Mouse (Mus musculus) testis, adult 2 months (tissue): ENCODE measurements around the gene Ssbp4. TPM values are rescaled to one million over a fixed set of nuclear protein-coding genes. Genes with fewer than 3 reads are reported as not detected.

Experiments used
- H3K27ac ChIP-seq: fragments of 200-500 bp; 2 replicates; pipeline ENCODE4 v1.5.1; 2012; ENCODE audit warnings: low read depth, low read length; ENCODE audit not compliant: control insufficient read depth, insufficient read depth
- H3K27me3 ChIP-seq: fragments of 200-500 bp; 2 replicates; pipeline ENCODE4 v1.6.1; 2012; ENCODE audit warnings: mild to moderate bottlenecking, low read length, moderate library complexity; ENCODE audit not compliant: control insufficient read depth, insufficient read depth
- H3K36me3 ChIP-seq: fragments of 200-500 bp; 2 replicates; pipeline ENCODE4 v1.6.1; 2012; ENCODE audit warnings: mild to moderate bottlenecking, low read length; ENCODE audit not compliant: control insufficient read depth, insufficient read depth
- H3K4me1 ChIP-seq: fragments of 200-500 bp; 2 replicates; pipeline ENCODE4 v1.6.1; 2012; ENCODE audit warnings: low read length; ENCODE audit not compliant: control insufficient read depth, insufficient read depth
- H3K4me3 ChIP-seq: fragments of 200-500 bp; 2 replicates; pipeline ENCODE4 v1.5.1; 2012; ENCODE audit warnings: low read depth, mild to moderate bottlenecking, low read length, moderate library complexity, mixed read lengths; ENCODE audit not compliant: control insufficient read depth
- CTCF ChIP-seq: fragments of 200-500 bp; IDR thresholded peaks from 2 replicates; pipeline ENCODE4 v1.5.1; 2012; ENCODE audit warnings: low read depth, mild to moderate bottlenecking, inconsistent platforms, low read length, moderate library complexity; ENCODE audit not compliant: control insufficient read depth, insufficient read depth, insufficient replicate concordance
- POLR2A ChIP-seq: fragments of 200-500 bp; IDR thresholded peaks from 2 replicates; pipeline ENCODE4 v1.6.1; 2012; ENCODE audit warnings: low read depth, mild to moderate bottlenecking, inconsistent platforms, low read length, moderate library complexity; ENCODE audit not compliant: control insufficient read depth
- polyA plus RNA-seq: library from polyadenylated mRNA; depleted of rRNA; stranded (reverse); fragments of >200 nt; gene quantifications from 2 replicates; pipeline ENCODE4 v1.2.3, GENCODE M21; 2012

The Ssbp4 gene
- polyA plus RNA-seq, 1 experiment = 35.6 TPM

DNA sequence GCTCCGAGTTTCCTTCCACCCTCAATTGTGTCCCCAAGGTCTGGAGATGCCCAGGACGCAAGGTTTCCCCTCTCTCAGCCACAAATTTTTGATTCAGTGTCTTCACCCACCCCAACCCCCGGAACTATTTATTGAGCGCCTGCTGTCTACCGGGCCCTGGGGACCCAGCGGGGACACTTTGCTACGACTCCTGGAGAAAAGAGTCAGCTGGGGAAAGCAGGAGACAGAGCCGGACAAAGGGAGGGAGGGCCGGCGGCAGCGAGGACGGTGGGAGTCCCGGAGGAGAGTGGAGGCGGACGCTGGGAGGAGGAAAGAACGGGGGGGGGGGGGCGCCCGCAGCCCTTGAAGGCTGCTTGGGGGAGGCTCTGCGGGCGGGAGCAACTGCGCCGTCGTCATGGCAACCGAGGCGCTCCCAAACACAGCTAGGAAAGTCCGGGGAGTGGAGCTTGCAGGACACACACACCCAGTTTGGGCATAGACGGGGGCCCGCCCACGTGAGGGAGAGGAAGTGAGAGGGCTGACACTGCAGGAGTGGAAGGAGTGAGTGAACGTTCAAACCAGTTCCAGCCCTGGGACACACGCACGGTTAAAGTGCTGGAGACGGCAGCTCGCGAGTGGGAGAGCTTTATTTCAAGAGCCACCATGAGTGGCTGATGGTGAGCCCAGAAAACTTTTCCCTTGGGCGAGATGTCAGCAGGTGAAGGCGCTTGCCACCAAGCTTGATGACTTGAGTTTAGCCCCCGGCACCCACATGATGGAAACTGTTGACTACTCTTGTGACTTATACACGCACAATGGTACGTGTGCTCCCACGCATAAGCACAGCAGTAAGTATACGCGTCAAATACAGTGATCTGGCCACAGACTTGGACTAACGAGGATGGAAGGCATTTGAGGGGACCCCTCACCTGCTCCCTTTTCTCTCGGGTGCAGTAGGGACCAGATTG, 1.4 kb upstream of the Ssbp4 start:
- peaks cover 37% of the 10 kb centered on the region for H3K4me1 ChIP-seq
- no peaks in the 10 kb centered on the region for H3K27me3 ChIP-seq
- H3K36me3 ChIP-seq = no peaks in the 10 kb centered on the region
- peak overlapping the region; percentile 77 for H3K4me3 ChIP-seq
- TF ChIP-seq CTCF (no peak), POLR2A (peak; percentile 64)
- peak overlapping the region; percentile 93 for H3K27ac ChIP-seq

DNA sequence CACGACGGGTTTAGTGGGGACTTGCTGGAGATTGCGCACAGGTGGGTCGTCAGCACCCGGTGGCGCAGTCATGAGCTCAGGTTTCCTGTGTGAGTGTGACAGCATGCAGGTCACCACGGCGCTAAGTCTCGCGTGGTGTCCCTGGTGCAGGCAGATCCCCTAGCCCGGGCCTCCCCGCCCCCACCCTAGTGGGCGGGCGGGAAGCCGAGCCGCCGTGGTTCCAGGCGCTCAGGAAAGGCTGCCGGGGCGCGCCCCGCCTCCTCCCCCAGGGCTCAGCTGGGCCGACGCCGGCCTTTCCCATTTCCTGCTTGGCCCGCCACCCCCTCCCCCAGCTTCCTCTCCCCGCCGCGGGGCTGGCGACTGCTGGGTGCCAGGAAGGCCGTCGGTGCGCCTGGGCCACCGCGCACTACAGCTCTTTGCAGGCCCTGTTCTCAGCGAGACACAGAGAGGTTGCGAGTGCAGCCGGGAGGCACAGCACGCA, 736 bp upstream of the Ssbp4 start:
- H3K27me3 ChIP-seq = no peaks in the 10 kb centered on the region
- no peaks in the 10 kb centered on the region for H3K36me3 ChIP-seq
- peak overlapping the region; percentile 77 for H3K4me3 ChIP-seq
- TF ChIP-seq CTCF (no peak), POLR2A (peak; percentile 56)
- peak overlapping the region; percentile 93 for H3K27ac ChIP-seq
- H3K4me1 ChIP-seq = peaks cover 37% of the 10 kb centered on the region

DNA sequence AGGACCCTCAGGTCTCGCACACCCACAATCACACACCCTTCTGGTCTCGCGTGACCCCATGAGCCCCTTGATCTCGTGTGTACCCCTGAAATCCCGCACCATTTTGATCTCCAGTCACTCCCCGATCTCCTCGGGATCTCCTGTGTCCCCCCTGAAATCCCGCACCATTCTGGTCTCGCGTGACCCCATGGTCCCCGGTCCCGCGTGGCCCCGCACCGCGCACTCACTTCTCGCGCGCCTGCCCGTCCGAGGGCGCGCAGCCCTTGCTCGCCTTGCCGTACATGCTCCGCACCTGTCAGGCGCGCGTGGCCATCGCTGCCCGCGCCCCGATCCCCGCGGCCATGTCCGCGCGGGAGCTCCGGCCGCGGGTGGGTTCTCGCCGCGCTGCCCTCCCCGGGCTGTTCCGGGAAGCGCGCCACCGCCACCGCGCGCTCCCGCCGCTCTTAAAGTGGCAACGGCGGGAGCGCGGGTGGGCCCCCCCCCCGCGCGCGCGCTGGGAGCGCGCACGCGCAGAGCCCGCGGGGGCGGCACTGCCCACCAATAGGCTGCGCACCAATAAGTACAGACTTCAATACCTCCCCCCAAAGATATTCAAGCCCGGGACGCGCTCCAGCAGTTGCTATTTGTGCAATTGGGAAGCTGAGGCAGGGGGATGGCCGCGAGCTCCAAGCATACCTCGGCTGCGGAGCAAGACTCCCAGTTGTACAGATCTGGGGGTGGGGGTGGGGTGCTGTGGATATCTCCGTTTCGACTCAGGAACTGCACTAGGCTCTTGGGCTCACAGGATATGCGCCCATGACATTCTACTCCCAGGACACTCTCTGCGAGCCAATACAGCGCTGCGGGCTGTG, 549 bp downstream of the Ssbp4 start:
- TF ChIP-seq POLR2A = no peak
- TF ChIP-seq CTCF = no peak
- Histone ChIP-seq H3K27me3 (no peaks in the 10 kb centered on the region), H3K4me1 (peaks cover 37% of the 10 kb centered on the region), H3K36me3 (no peaks in the 10 kb centered on the region), H3K27ac (peak overlapping the region; percentile 88), H3K4me3 (peak overlapping the region; percentile 83)

DNA sequence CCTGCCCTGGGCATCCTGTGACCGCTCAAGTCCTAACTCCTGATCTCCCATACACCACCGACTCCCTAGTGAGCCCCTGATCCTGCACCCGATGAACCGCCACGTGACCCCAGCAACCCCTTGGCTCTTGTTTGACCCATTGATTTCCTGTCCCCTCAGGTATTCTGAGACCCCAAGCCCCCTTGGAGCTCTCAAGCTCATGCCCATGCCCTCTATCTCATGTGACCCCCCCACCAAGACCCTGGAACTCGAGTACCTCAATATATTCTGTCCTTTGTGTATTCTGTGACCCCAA, 1.1 kb downstream of the Ssbp4 start:
- Histone ChIP-seq H3K36me3 (no peaks in the 10 kb centered on the region), H3K27me3 (no peaks in the 10 kb centered on the region), H3K27ac (no peak overlapping the region; the same call in 1 of the 2 replicates), H3K4me3 (peak overlapping the region; percentile 83), H3K4me1 (peaks cover 37% of the 10 kb centered on the region)
- TF ChIP-seq CTCF (no peak), POLR2A (no peak)

DNA sequence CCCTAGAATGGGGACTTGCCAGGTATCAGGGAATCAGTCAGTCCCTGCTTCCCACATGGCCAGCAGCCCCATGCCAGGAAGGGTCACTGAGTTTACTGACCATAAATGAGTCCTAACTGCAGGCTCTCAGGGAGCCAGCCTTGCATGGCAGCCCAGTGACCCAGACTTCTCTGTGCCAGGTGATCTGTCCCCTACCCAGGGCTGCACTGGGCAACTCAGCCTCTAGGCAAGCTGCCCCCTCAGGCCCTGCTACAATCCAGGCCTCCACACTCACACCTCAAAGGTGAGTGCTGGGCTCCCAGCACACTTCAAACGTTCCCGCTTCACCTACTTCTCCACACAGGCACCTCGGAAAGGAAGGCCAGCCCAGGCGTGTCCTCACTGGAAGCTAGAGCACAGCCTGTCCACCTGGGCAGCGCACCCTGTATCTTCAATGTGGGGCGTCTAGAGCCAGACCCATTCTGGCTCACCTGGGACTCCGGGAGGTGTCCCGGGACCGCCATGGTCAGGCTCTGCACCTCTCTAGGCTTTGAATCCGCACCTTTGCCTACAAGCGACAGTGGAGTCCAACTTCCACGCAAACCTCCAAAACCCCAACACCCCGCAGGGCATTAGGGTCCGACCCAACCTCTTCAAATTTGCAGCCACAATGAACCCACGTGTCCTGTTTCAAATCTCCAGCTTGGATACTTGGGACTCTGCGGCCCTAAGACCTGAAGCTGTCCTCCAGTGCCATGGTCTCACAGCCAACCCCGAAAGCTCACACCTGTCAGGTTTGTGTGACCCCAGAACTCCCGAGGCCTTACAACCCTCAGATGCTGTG, 1.7 kb downstream of the Ssbp4 start:
- no peak overlapping the region for H3K27ac ChIP-seq
- H3K4me1 ChIP-seq = peaks cover 40% of the 10 kb centered on the region
- H3K27me3 ChIP-seq = no peaks in the 10 kb centered on the region
- H3K4me3 ChIP-seq = no peak overlapping the region
- no peak for TF ChIP-seq POLR2A
- no peak for TF ChIP-seq CTCF
- no peaks in the 10 kb centered on the region for H3K36me3 ChIP-seq

DNA sequence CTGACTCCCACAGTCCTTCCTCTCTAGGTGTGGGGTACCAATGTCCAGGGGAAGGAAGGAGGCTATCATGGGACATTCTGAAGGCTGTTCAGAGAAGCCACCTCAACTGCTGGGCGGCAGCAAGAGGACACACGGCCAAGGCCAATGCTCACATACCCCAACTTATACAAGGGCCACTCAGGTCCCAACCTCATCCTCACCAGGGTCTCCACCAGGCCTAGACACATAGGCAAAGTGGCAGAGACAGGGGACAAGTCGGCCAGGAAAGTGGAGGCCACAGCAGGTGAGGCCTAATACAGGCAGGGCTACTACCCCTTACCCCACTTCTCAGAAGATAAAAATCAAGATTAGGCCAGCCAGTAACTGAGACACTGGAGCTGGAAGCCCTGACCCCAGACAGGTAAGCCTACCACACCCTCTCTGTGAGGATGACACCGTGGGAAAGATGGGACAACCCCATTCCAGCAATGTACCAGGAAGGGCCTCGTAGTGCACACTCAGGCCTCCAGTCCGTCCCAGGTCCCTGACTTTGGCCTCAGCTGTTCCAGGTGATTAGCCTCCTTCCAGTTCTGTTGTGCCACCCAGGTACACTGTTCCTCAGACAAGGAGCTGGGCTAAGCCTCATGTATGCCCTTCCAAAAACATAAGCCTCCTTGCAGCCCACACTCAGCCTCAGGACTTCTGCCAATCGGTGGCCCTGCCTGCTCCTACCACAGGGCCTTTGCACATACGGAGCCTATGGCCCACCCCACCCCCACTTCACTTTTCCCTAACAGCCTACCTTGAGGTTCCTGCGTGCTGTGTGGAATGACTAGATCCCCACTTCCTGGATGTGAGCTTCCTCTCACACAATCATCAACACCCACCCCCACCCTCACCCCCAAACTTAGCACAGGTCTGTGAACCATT, 2.5 kb downstream of the Ssbp4 start:
- no peaks in the 10 kb centered on the region for H3K36me3 ChIP-seq
- no peaks in the 10 kb centered on the region for H3K27me3 ChIP-seq
- TF ChIP-seq CTCF (no peak), POLR2A (no peak)
- H3K4me1 ChIP-seq = peaks cover 46% of the 10 kb centered on the region
- H3K27ac ChIP-seq = no peak overlapping the region
- H3K4me3 ChIP-seq = no peak overlapping the region
